Mouse (Mus musculus): Measurements from ENCODE around the gene Arf1. TPM values are rescaled to one million over a fixed set of nuclear protein-coding genes. Genes with fewer than 3 reads are reported as not detected.

Gene Arf1
- polyA plus RNA-seq (2015; fragmentation: Nextera tagmentation; extraction: Ambion mirVana) = 645 and 666 TPM in 2 replicates

DNA sequence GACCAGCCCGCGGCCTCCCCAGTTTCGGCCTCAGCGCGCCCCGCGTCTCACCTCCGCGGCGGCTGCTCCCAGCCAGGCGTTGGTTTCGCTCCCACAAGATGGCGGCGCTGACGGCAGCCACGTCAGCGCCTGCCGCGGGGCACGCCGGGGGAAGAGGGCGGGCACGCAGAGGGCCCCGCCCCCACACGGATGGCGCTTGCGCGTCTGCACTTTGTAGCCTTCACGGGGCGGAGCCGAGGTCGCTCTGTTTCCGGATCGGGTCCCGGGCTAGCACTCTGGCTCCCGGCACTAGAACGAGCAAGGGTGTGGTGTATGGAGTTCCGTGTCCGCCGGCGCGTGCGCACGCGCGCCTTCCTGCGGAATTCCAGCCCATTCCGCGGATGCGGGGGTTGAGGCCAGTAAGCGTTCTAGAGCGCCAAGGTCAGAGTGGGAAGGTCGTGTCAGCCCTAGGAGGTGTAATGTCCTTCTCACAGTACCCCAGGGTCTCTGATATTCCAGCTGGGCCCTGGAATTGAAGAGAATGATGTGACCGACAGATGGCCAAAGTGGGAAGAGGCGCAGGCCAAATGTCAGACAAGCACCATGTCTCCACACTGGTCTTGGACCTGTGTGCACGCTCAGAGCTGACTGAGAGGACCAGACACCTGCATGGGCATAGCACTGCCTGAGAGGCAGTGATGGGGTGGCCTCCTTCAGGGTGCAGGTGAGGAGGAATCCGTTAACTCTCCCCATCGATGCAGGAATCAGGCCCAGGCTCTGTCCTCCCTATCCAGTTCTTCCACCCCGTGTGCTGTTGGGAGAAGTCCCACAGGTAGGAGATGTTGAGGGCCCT lies at the start of gene Arf1:
Arf1 (minus strand) TSS at position 149 of the 832 bp plus-strand sequence.
- H3K4me2 ChIP-seq (ENCODE audit: low read length) = peak within 1 kb of the TSS; percentile 68
- peak within 1 kb of the TSS; percentile 97 for H3K9ac ChIP-seq (replicated peaks; ENCODE audit: low read depth, low read length)
- H3K27me3 ChIP-seq (replicated peaks; ENCODE audit: control insufficient read depth, insufficient read depth, low read length) = no peaks in the 10 kb centered on the region
- peak; percentile 97 for ATAC-seq
- no peaks in the 10 kb centered on the region for H3K9me3 ChIP-seq (ENCODE audit: control insufficient read depth, low read length)
- peak within 1 kb of the TSS; percentile 93 for H3K27ac ChIP-seq (ENCODE audit: low read length)
- peaks cover 29% of the 10 kb centered on the region for H3K4me1 ChIP-seq (replicated peaks; ENCODE audit: control insufficient read depth, insufficient read depth, low read length)
- WGBS = 5% methylated on average over 58 of the region's 59 CpGs
- H3K4me3 ChIP-seq (replicated peaks; ENCODE audit: low read length) = peak within 1 kb of the TSS; percentile 100
- H3K36me3 ChIP-seq (ENCODE audit: control insufficient read depth, insufficient read depth) = no peaks in the 10 kb centered on the region

DNA sequence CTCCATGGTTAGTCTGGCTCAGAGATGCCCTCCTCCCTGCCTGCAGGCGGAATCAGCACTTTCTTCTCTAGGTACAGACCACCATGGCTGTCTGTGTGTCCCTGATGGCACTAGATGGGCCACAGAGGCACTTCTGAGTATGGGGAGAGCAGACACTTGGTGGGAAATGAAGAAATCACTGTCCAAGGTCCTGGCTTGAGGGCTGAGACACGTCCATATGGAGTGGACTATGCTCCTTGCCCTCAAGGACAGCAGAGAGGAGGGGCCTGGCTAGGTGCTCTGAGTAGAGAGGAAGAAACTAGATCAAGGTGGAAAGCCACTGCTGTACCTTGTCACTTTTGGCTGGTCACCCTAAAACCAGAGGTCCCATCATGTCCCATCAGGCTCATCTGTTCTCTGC lies 48.8 kb upstream of the Arf1 start:
- ATAC-seq = no peak
- no peak overlapping the region for H3K27ac ChIP-seq (ENCODE audit: low read length)
- WGBS = 35% methylated on average over 2 of the region's 2 CpGs
- H3K9ac ChIP-seq (replicated peaks; ENCODE audit: low read depth, low read length) = no peak overlapping the region
- no peaks in the 10 kb centered on the region for H3K4me1 ChIP-seq (replicated peaks; ENCODE audit: control insufficient read depth, insufficient read depth, low read length)
- no peaks in the 10 kb centered on the region for H3K9me3 ChIP-seq (ENCODE audit: control insufficient read depth, low read length)
- H3K4me3 ChIP-seq (replicated peaks; ENCODE audit: low read length) = no peak overlapping the region
- H3K27me3 ChIP-seq (replicated peaks; ENCODE audit: control insufficient read depth, insufficient read depth, low read length) = no peaks in the 10 kb centered on the region; the same call in 1 of the 2 replicates
- no peak overlapping the region for H3K4me2 ChIP-seq (ENCODE audit: low read length)
- H3K36me3 ChIP-seq (ENCODE audit: control insufficient read depth, insufficient read depth) = no peaks in the 10 kb centered on the region

DNA sequence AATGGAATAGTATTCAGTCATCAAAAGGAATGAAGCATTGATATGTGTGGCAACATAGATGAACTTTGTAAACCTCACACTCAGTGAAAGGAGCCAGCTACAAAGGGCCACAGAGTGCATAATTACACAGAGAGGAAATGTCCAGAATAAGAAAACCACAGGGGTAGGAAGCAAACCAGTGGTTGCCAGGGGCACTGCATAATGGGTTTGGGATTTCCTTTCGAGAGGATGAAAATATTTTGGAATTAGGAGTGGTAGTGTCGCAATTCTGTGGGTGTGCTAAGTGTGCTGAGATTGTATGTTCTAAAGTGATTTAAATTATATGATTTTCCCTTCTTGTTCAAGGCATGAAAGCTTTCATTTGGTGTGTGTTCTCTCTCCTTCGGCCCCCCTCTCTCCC lies 46.1 kb upstream of the Arf1 start:
- Histone ChIP-seq H3K27me3 (replicated peaks; ENCODE audit: control insufficient read depth, insufficient read depth, low read length) (no peaks in the 10 kb centered on the region; the same call in 1 of the 2 replicates), H3K4me3 (replicated peaks; ENCODE audit: low read length) (no peak overlapping the region), H3K36me3 (ENCODE audit: control insufficient read depth, insufficient read depth) (no peaks in the 10 kb centered on the region), H3K4me2 (ENCODE audit: low read length) (no peak overlapping the region), H3K9ac (replicated peaks; ENCODE audit: low read depth, low read length) (no peak overlapping the region), H3K27ac (ENCODE audit: low read length) (no peak overlapping the region), H3K9me3 (ENCODE audit: control insufficient read depth, low read length) (no peaks in the 10 kb centered on the region), H3K4me1 (replicated peaks; ENCODE audit: control insufficient read depth, insufficient read depth, low read length) (no peaks in the 10 kb centered on the region)
- no peak for ATAC-seq
- 69% methylated on average over 2 of the region's 3 CpGs for WGBS

DNA sequence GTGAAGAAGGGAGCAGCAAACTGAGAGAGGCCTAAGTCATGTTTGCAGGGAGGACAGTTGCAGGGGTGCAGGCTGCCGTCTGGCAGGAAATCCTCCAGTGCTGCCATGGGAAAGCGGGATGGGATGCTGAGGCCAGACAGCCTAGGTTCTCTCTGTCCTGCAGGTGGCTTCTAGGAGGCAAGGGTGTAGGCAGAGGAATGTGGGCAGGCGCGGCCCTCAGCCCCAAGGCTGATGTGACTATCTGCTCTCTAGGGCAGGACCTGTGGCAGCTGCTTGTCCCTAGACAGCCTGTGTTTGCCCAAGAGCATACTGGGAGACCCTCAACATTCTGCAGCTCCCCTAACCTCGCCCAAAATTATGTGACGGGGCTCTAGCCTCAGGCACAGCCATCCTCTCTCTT lies 38.7 kb upstream of the Arf1 start:
- Histone ChIP-seq H3K27me3 (replicated peaks; ENCODE audit: control insufficient read depth, insufficient read depth, low read length) (peaks cover 9% of the 10 kb centered on the region; the same call in 1 of the 2 replicates), H3K9me3 (ENCODE audit: control insufficient read depth, low read length) (0 out of 2 replicates have a peak, but pooled peaks cover 2% of the 10 kb centered on the region), H3K4me3 (replicated peaks; ENCODE audit: low read length) (no peak overlapping the region), H3K36me3 (ENCODE audit: control insufficient read depth, insufficient read depth) (no peaks in the 10 kb centered on the region), H3K9ac (replicated peaks; ENCODE audit: low read depth, low read length) (no peak overlapping the region), H3K4me2 (ENCODE audit: low read length) (no peak overlapping the region), H3K27ac (ENCODE audit: low read length) (no peak overlapping the region), H3K4me1 (replicated peaks; ENCODE audit: control insufficient read depth, insufficient read depth, low read length) (peaks cover 10% of the 10 kb centered on the region)
- WGBS = 16% methylated on average over 6 of the region's 6 CpGs
- ATAC-seq = no peak

DNA sequence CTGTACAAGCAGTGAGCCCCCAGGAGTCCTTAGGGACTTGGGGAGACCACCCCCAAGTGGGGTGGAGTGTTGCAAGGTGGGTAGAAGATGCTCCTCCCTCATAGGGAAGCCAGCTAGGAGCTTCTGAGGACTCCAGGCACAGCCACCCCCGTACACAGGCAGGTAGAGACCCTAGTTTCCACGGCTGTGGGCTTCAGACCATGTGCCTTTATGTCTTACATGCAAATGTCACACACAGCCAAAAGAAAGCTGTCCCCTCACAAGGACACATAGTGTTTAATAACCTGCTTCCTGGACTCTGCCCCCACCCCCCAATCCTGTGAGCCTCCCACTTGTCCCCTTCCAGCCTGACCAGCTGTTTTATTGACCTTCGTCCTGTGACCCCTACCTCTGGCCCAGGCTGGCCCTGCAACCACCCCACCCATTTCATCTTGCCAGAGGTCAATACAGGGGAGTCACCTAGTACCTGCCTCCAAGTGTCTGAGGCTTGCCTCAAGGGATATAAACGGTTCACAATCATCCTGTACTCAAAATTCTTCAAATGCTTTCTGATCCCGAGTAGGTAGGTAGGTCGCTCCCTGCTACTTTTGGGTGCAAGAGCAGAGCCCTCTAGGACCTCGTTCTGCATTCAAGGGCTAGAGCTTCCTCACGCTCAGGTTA lies 37.2 kb upstream of the Arf1 start:
- H3K9ac ChIP-seq (replicated peaks; ENCODE audit: low read depth, low read length) = no peak overlapping the region
- H3K36me3 ChIP-seq (ENCODE audit: control insufficient read depth, insufficient read depth) = no peaks in the 10 kb centered on the region
- peaks cover 10% of the 10 kb centered on the region for H3K4me1 ChIP-seq (replicated peaks; ENCODE audit: control insufficient read depth, insufficient read depth, low read length)
- ATAC-seq = no peak
- H3K9me3 ChIP-seq (ENCODE audit: control insufficient read depth, low read length) = 0 out of 2 replicates have a peak, but pooled peaks cover 2% of the 10 kb centered on the region
- peaks cover 9% of the 10 kb centered on the region; the same call in 1 of the 2 replicates for H3K27me3 ChIP-seq (replicated peaks; ENCODE audit: control insufficient read depth, insufficient read depth, low read length)
- H3K27ac ChIP-seq (ENCODE audit: low read length) = no peak overlapping the region
- WGBS = 58% methylated on average over 8 of the region's 8 CpGs
- H3K4me2 ChIP-seq (ENCODE audit: low read length) = no peak overlapping the region
- H3K4me3 ChIP-seq (replicated peaks; ENCODE audit: low read length) = no peak overlapping the region

DNA sequence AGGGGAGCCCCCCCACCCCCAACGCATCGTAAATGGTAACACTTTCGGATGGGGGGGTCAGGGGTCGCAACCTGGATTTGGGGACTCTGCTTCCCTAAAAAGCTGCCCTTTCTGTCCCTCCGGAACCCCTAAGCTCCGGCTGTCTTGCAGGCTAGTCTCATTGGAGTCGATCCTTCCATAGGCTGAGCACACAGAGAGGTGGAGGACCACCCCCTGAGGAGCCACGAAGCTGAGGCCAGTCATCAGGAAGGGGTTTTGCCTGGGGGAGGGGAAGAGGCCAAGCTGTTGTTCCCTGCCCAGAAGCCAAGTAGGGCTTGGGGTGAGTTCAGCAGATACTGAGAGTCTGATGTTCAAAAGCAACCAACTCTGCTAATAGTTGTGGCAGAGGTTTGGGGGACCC lies 36.5 kb upstream of the Arf1 start:
- no peak for ATAC-seq

DNA sequence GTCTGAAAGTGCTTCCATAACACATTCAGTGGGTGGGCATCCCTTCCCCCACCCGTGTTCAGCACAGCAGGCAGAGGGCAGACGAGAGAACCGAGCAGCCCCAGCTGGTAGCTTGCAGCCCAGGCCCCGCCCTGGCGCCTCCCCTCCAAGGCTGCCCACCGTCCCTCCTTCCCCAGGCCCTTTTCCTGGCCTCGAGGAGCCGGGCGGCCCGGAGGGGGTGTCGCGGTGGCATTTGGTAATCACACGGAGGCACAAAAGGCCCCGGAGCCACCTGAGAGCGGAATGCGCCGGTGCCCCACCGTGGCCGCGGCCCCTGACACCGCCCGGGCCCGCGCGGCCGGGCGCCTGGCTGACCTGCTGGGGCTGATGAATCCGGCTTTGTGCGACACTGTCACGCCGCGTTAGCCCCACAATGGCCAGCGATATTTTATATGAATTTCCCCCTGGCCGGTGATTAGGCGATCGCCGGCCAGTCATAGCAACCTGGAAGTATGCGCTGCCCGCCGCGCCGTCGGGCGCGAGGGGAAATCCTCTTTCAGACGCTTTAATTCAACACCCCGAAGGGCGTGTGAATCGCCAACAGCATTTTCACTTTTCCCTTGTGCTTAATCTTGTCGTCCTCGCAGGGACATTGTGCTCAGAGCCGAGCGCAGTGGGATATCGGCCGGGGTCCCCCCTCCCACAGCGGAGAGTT lies 35.9 kb upstream of the Arf1 start:
- H3K27me3 ChIP-seq (replicated peaks; ENCODE audit: control insufficient read depth, insufficient read depth, low read length) = peaks cover 9% of the 10 kb centered on the region; the same call in 1 of the 2 replicates
- WGBS = under 1% methylated on average over 54 of the region's 56 CpGs
- no peak overlapping the region for H3K27ac ChIP-seq (ENCODE audit: low read length)

More for the DNA sequence above, 36.5 kb upstream of the Arf1 start:
- Histone ChIP-seq H3K4me1 (replicated peaks; ENCODE audit: control insufficient read depth, insufficient read depth, low read length) (peaks cover 10% of the 10 kb centered on the region), H3K27me3 (replicated peaks; ENCODE audit: control insufficient read depth, insufficient read depth, low read length) (peaks cover 9% of the 10 kb centered on the region; the same call in 1 of the 2 replicates), H3K9me3 (ENCODE audit: control insufficient read depth, low read length) (0 out of 2 replicates have a peak, but pooled peaks cover 2% of the 10 kb centered on the region), H3K36me3 (ENCODE audit: control insufficient read depth, insufficient read depth) (no peaks in the 10 kb centered on the region), H3K27ac (ENCODE audit: low read length) (no peak overlapping the region), H3K4me3 (replicated peaks; ENCODE audit: low read length) (peak overlapping the region; percentile 61), H3K9ac (replicated peaks; ENCODE audit: low read depth, low read length) (peak overlapping the region; percentile 75), H3K4me2 (ENCODE audit: low read length) (peak overlapping the region; percentile 83)
- WGBS = 2% methylated on average over 8 of the region's 8 CpGs

DNA sequence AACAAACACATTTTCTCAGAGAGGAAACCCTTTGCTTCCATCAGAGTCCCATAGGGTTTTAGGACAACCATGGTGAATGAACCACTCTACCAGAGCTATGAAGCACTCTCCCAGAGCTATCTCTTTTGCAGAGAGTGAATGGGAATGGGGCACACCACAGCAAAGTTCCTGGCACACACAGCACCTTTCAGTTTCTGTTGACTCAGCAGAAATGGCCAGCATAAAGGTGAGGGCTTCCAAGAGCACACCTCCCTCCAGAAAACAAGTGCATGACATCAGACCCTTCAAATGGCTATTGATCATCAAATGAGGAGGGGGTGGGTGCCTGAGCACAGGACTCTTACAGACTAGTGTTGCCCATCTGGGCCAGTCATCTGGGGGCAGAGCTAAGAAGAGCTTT lies 34.2 kb upstream of the Arf1 start:
- H3K36me3 ChIP-seq (ENCODE audit: control insufficient read depth, insufficient read depth) = no peaks in the 10 kb centered on the region
- no peak overlapping the region for H3K4me2 ChIP-seq (ENCODE audit: low read length)
- ATAC-seq = no peak
- H3K9ac ChIP-seq (replicated peaks; ENCODE audit: low read depth, low read length) = no peak overlapping the region
- peaks cover 9% of the 10 kb centered on the region; the same call in 1 of the 2 replicates for H3K27me3 ChIP-seq (replicated peaks; ENCODE audit: control insufficient read depth, insufficient read depth, low read length)
- H3K27ac ChIP-seq (ENCODE audit: low read length) = no peak overlapping the region
- H3K9me3 ChIP-seq (ENCODE audit: control insufficient read depth, low read length) = no peaks in the 10 kb centered on the region
- no peak overlapping the region for H3K4me3 ChIP-seq (replicated peaks; ENCODE audit: low read length)
- peaks cover 10% of the 10 kb centered on the region for H3K4me1 ChIP-seq (replicated peaks; ENCODE audit: control insufficient read depth, insufficient read depth, low read length)

More for the DNA sequence above, 35.9 kb upstream of the Arf1 start:
- Histone ChIP-seq H3K4me3 (replicated peaks; ENCODE audit: low read length) (peak overlapping the region; percentile 61), H3K9ac (replicated peaks; ENCODE audit: low read depth, low read length) (peak overlapping the region; percentile 75), H3K4me1 (replicated peaks; ENCODE audit: control insufficient read depth, insufficient read depth, low read length) (peaks cover 10% of the 10 kb centered on the region), H3K4me2 (ENCODE audit: low read length) (peak overlapping the region; percentile 83), H3K36me3 (ENCODE audit: control insufficient read depth, insufficient read depth) (no peaks in the 10 kb centered on the region), H3K9me3 (ENCODE audit: control insufficient read depth, low read length) (0 out of 2 replicates have a peak, but pooled peaks cover 2% of the 10 kb centered on the region)
- ATAC-seq = peak; percentile 95
